Mouse (Mus musculus) stomach, postnatal 0 days (tissue): ENCODE data around the gene Chst15.

Experiments used
- CTCF ChIP-seq: IDR thresholded peaks from 2 replicates; pipeline ENCODE4 v1.5.1; 2016; ENCODE audit warnings: antibody characterized with exemption, low read depth, mild to moderate bottlenecking, moderate library complexity
- EP300 ChIP-seq: optimal IDR thresholded peaks from 2 replicates; pipeline ENCODE3; 2016; ENCODE audit warnings: antibody characterized with exemption

DNA sequence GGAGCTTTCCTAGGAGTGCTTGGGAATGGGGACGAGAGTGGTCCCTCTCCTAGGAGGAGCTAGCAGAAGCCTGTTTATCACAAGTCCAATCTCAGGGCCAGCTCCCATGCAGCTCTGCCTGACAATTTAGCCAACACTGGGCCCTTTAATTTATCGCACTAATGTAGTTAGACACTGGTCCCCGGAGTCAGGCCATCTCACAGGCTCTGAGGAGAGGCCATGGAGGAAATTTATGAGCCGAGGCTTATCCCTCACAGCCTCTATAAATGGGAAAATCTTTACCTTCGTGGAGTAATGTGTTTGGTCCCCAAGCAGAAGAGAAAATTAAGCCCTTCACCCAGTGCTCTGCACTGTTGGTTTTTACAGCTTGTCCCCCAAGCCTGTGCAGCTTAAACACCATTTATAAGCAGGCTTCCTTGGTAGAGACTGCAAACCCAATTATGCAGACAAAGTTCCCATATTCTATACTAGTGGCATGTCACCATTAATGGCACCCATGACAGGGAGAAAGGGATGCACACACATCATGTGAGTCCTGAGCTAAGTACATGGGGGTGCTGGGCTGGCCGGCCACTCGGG, 18.5 kb downstream of the Chst15 start:
- TF ChIP-seq CTCF: no peak
- no peak for TF ChIP-seq EP300
